Comparison of ENCODE assay signal across 16 mouse cellular contexts in the genomic region with DNA sequence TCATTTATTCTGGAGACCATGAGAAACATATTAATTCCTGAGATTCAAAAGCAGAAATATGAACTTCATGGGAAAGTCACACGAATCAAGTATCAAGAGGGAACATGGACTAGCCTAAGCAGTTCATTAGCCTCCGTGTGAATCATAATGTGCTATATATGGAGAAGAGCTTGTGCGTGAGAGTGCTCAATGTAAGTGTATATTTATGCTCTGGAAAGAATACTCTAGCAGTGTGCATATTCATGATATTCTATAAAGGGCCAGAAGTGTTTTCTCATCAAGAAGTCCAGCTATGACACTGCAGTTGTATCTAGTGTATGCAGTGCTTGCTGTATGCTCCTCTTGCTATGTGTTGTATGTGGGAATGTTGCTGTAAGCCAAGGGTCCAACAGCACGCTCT.
A peak's percentile ranks its signal among the peaks of the same experiment; 100 is the strongest.
DNase-seq lines count a peak whose midpoint lies in the region; ATAC-seq lines count a peak whose summit lies in the region.
"Had no signal": no experiment of that assay in that cellular context is flagged by ENCODE, and none has a peak within 500 bp of the region (broad histone marks: within the 10 kb centered on the region; RNA-seq: fewer than 3 reads in every experiment).

No protein-coding gene starts in this region.

- no peak for DNase-seq in frontal cortex, postnatal 10 days (ENCODE audit: low spot score in 2 of 2)
- DNase-seq: adrenal gland, adult 2 months; adrenal gland, adult 8-10 months; adrenal gland, postnatal 10 days; adrenal gland, postnatal 14 days; adrenal gland, postnatal 25 days; adrenal gland, postnatal 36 days; B cell, adult 2 months; cerebellum, adult 11 months; cerebellum, adult 11-12 months; cerebellum, adult 18-20 months; cerebellum, adult 2 months had no signal

- ATAC-seq in frontal cortex, adult (ENCODE audit: low TSS enrichment), result peak; percentile 97
- ATAC-seq: activated CD4-positive, CD25-positive, alpha-beta regulatory T cell, adult 4 months; CD4-positive, CD25-positive, alpha-beta regulatory T cell, adult 4 months; Patski had no signal
